Mouse (Mus musculus) MEL (cell line): ENCODE data around the gene Lifr. TPM values are rescaled to one million over a fixed set of nuclear protein-coding genes. Genes with fewer than 3 reads are reported as not detected.

Source experiments
- DNase-seq: peaks from one replicate; pipeline ENCODE4 v3.0.0; 2011; ENCODE audit warnings: low read depth, low spot score
- H3K27ac ChIP-seq: 2 replicates; pipeline ENCODE4 v1.5.1; 2012; ENCODE audit warnings: low read depth, mild to moderate bottlenecking, control low read depth, low read length, moderate library complexity; ENCODE audit not compliant: control insufficient read depth
- H3K27me3 ChIP-seq, 2 experiments: fragments of 150-350 bp in 1 of 2; sonication (generic) in 1 of 2; 2 replicates each; pipeline ENCODE4 v1.6.1; 2012; ENCODE audit warnings: low read length in 2 of 2, mild to moderate bottlenecking in 2 of 2, improper control_type of control experiment in 1 of 2, moderate library complexity in 1 of 2; ENCODE audit not compliant: insufficient read depth in 2 of 2, control insufficient read depth in 1 of 2
- H3K36me3 ChIP-seq, 2 experiments: 2 replicates each; pipeline ENCODE4 v1.6.1; 2012 to 2014; ENCODE audit warnings: low read length in 2 of 2, improper control_type of control experiment in 1 of 2, inconsistent platforms in 1 of 2, mild to moderate bottlenecking in 1 of 2; ENCODE audit not compliant: insufficient read depth in 2 of 2, control insufficient read depth in 1 of 2
- H3K4me1 ChIP-seq, 2 experiments: fragments of 150-350 bp in 1 of 2; sonication (generic) in 1 of 2; 2 replicates each; pipeline ENCODE4 v1.6.1; 2012; ENCODE audit warnings: low read length in 2 of 2, improper control_type of control experiment in 1 of 2, mild to moderate bottlenecking in 1 of 2; ENCODE audit not compliant: insufficient read depth in 2 of 2, control insufficient read depth in 1 of 2
- H3K4me3 ChIP-seq, 2 experiments: fragments of 150-350 bp in 1 of 2; sonication (generic) in 1 of 2; 2 replicates each; pipeline ENCODE4 v1.5.1; 2012; ENCODE audit warnings: low read depth in 2 of 2, low read length in 2 of 2, mild to moderate bottlenecking in 2 of 2, moderate library complexity in 2 of 2, control low read depth in 1 of 2, improper control_type of control experiment in 1 of 2; ENCODE audit not compliant: control insufficient read depth in 1 of 2, insufficient read depth in 1 of 2
- H3K79me2 ChIP-seq: 2 replicates; pipeline ENCODE4 v1.6.1; 2012; ENCODE audit warnings: mild to moderate bottlenecking, low read length, moderate library complexity; ENCODE audit not compliant: control insufficient read depth, poor library complexity, insufficient read depth
- H3K9ac ChIP-seq: 2 replicates; pipeline ENCODE4 v1.6.1; 2012; ENCODE audit warnings: low read depth, mild to moderate bottlenecking, control low read depth, low read length, moderate library complexity; ENCODE audit not compliant: control insufficient read depth, poor library complexity, severe bottlenecking
- H3K9me3 ChIP-seq: fragments of 150-350 bp; sonication (generic); replicated peaks from 2 replicates; pipeline ENCODE4 v1.6.1; 2012; ENCODE audit warnings: mild to moderate bottlenecking, low read length, improper control_type of control experiment, moderate library complexity; ENCODE audit not compliant: insufficient read depth
- BHLHE40 ChIP-seq: IDR thresholded peaks from 2 replicates; pipeline ENCODE4 v1.6.1; 2012; ENCODE audit warnings: low read depth, mild to moderate bottlenecking, inconsistent platforms, low read length, improper control_type of control experiment, borderline replicate concordance
- CHD1 ChIP-seq: IDR thresholded peaks from 2 replicates; pipeline ENCODE4 v1.6.1; 2012; ENCODE audit warnings: low read depth, mild to moderate bottlenecking, inconsistent platforms, low read length, improper control_type of control experiment
- E2F4 ChIP-seq: IDR thresholded peaks from 2 replicates; pipeline ENCODE4 v1.6.1; 2011; ENCODE audit warnings: low read depth, low read length, improper control_type of control experiment, borderline replicate concordance
- ELF1 ChIP-seq: IDR thresholded peaks from 2 replicates; pipeline ENCODE4 v1.6.1; 2014; ENCODE audit warnings: low read depth, mild to moderate bottlenecking, inconsistent platforms, low read length, improper control_type of control experiment, moderate library complexity
- MAZ ChIP-seq: IDR thresholded peaks from 2 replicates; pipeline ENCODE4 v1.6.1; 2012; ENCODE audit warnings: low read depth, mild to moderate bottlenecking, inconsistent platforms, low read length, improper control_type of control experiment
- MXI1 ChIP-seq: IDR thresholded peaks from 2 replicates; pipeline ENCODE4 v1.6.1; 2011; ENCODE audit warnings: mild to moderate bottlenecking, low read depth, low read length, improper control_type of control experiment
- NRF1 ChIP-seq: IDR thresholded peaks from 2 replicates; pipeline ENCODE4 v1.6.1; 2014; ENCODE audit warnings: low read depth, mild to moderate bottlenecking, inconsistent platforms, low read length, improper control_type of control experiment, moderate library complexity; ENCODE audit not compliant: poor library complexity, insufficient read depth, severe bottlenecking
- TCF12 ChIP-seq: IDR thresholded peaks from 2 replicates; pipeline ENCODE4 v1.6.1; 2014; ENCODE audit warnings: low read depth, mild to moderate bottlenecking, inconsistent platforms, low read length, improper control_type of control experiment, moderate library complexity
- UBTF ChIP-seq: IDR thresholded peaks from 2 replicates; pipeline ENCODE4 v1.6.1; 2012; ENCODE audit warnings: low read depth, mild to moderate bottlenecking, inconsistent platforms, low read length, improper control_type of control experiment, moderate library complexity, borderline replicate concordance; ENCODE audit not compliant: insufficient read depth
- USF1 ChIP-seq: IDR thresholded peaks from 2 replicates; pipeline ENCODE4 v1.6.1; 2014; ENCODE audit warnings: low read depth, mild to moderate bottlenecking, inconsistent platforms, low read length, improper control_type of control experiment, moderate library complexity
- ZC3H11A ChIP-seq: IDR thresholded peaks from 2 replicates; pipeline ENCODE4 v1.6.1; 2012; ENCODE audit warnings: low read depth, mild to moderate bottlenecking, inconsistent platforms, low read length, improper control_type of control experiment
- ZNF384 ChIP-seq: IDR thresholded peaks from 2 replicates; pipeline ENCODE4 v1.6.1; 2012; ENCODE audit warnings: low read depth, mild to moderate bottlenecking, inconsistent platforms, low read length, improper control_type of control experiment
- polyA plus RNA-seq, 2 experiments: library from polyadenylated mRNA; stranded (reverse) in 1 of 2; unstranded in 1 of 2; fragments of >175 nt in 1 of 2; fragments of >200 nt in 1 of 2; gene quantifications; 2 replicates each; pipeline versions ENCODE4 v1.2.1 to v1.2.4; 2012; ENCODE audit warnings: low replicate concordance in 2 of 2, low read depth in 1 of 2; ENCODE audit not compliant: insufficient read length in 2 of 2, insufficient read depth in 1 of 2, missing spikeins in 1 of 2
- total RNA-seq: library from RNA; depleted of rRNA; stranded (reverse); fragments of 300-350 nt; gene quantifications from 2 replicates; pipeline ENCODE4 v1.2.3, GENCODE M21; 2012

The Lifr gene
- total and polyA plus RNA-seq, 3 experiments = not detected

GRCm38 (mm10) chr15:7056851-7057250 lies 33.6 kb upstream of the Lifr start:
- Histone ChIP-seq H3K79me2 (no peaks in the 10 kb centered on the region), H3K9ac (no peak overlapping the region)
- no peak for TF ChIP-seq CHD1
- TF ChIP-seq ZNF384 = peak; percentile 87
- TF ChIP-seq, all 39 proteins: peak for 1
- no peaks in the 10 kb centered on the region for H3K4me1 ChIP-seq
- H3K9me3 ChIP-seq = no peaks in the 10 kb centered on the region
- H3K27me3 ChIP-seq = no peaks in the 10 kb centered on the region; a peak in 1 of 4 replicates
- no peak overlapping the region for H3K27ac ChIP-seq
- no peak for DNase-seq
- no peaks in the 10 kb centered on the region for H3K36me3 ChIP-seq
- no peak overlapping the region for H3K4me3 ChIP-seq

- H3K27me3 ChIP-seq = peaks cover 0 to 3% of the 10 kb centered on the region in 2 experiments; a peak in 2 of 4 replicates
- no peak overlapping the region for H3K4me3 ChIP-seq
- H3K9me3 ChIP-seq = no peaks in the 10 kb centered on the region
- H3K79me2 ChIP-seq = no peaks in the 10 kb centered on the region
- H3K9ac ChIP-seq = no peak overlapping the region
- no peaks in the 10 kb centered on the region for H3K4me1 ChIP-seq
- no peak for DNase-seq
- TF ChIP-seq CHD1 = no peak
- TF ChIP-seq MAZ = no peak
- TF ChIP-seq USF1 = no peak
- TF ChIP-seq, all 39 proteins: peak for 0
- Histone ChIP-seq H3K36me3 (no peaks in the 10 kb centered on the region), H3K27ac (no peak overlapping the region)
Measured at GRCm38 (mm10) chr15:7060522-7060921, 29.9 kb upstream of the Lifr start.

- TF ChIP-seq E2F4 (no peak), CHD1 (no peak), BHLHE40 (no peak), NRF1 (no peak), TCF12 (no peak), MXI1 (no peak), ELF1 (no peak), ZC3H11A (no peak), UBTF (no peak), MAZ (no peak)
- H3K36me3 ChIP-seq = no peaks in the 10 kb centered on the region
- DNase-seq = no peak
- H3K27me3 ChIP-seq = peaks cover 0 to 3% of the 10 kb centered on the region in 2 experiments; a peak in 2 of 4 replicates
- no peak overlapping the region for H3K27ac ChIP-seq
- no peak overlapping the region for H3K9ac ChIP-seq
- H3K4me1 ChIP-seq = no peaks in the 10 kb centered on the region
- H3K9me3 ChIP-seq = no peaks in the 10 kb centered on the region
- H3K4me3 ChIP-seq = no peak overlapping the region
- no peaks in the 10 kb centered on the region for H3K79me2 ChIP-seq
Measured at GRCm38 (mm10) chr15:7061995-7062697, 28.3 kb upstream of the Lifr start.
